Mouse (Mus musculus): Measurements from ENCODE around the gene Gm47985.

The Gm47985 gene

DNA sequence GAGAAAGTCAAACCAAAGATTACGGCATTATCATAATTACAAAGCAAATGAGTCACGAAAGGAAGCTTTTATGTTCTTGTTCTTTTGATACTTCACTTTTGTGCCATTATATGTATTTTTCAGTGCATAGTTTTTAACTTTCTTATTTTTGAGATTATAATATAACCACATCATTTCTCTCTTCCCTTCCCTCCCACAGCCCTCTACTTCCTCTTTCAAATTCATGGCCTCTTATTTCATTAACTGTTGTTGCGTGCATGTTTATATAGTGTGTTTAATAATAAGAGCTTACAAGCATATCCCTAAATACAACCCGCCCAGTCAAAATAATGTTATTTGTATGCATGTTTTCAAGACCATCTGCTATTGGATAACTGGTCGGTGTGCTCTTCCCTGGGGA, 36.7 kb downstream of the Gm47985 start:
- DNase-seq (ENCODE audit: low read depth, low spot score) = no peak

- no peak for DNase-seq (ENCODE audit: low read depth, low spot score)
Measured at GRCm38 (mm10) chr1:151220098-151220497, 37.8 kb downstream of the Gm47985 start.

DNA sequence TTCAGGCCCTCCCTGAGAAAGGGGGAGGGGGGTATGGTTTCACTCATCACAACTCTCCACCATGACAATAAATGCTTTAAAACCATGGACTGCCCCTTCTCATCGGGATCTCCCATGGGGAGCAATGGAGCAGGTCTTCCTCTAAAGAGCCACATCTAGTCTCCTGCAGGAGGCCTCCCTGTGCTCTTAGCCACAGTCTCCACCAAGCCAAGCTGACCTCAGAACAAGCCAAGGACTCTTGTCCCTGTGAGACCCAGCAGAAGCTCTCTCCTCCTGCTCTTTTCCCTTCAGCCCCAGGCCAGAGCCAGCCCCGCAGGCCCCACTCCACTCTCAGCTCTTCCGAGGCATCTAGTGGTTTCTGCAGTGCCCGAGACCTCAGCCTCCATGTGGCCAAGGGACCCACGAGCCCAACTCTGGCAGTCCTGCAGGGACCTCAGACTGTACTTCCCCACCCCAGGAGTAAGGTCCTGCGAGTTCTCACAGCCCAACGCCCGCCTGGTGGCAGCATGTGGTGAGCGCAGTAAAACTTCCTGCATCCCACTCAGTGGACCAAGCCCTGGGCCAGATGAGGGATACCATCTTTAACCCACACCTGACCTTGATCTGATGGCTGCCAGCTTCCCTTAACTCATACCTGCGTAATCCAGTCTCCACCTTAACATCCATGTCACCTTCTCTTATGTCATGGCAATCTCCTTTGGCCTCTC, 40.4 kb downstream of the Gm47985 start:
- no peak for DNase-seq (ENCODE audit: low read depth, low spot score)

- no peak for DNase-seq (ENCODE audit: low read depth, low spot score)
Measured at GRCm38 (mm10) chr1:151223377-151223776, 41.0 kb downstream of the Gm47985 start.

GRCm38 (mm10) chr1:151224536-151224935, 42.2 kb downstream of the Gm47985 start:
- DNase-seq (ENCODE audit: low read depth, low spot score) = no peak

- DNase-seq (ENCODE audit: low read depth, low spot score) = no peak
Measured at GRCm38 (mm10) chr1:151227506-151227905, 45.2 kb downstream of the Gm47985 start.

GRCm38 (mm10) chr1:151228320-151228989, 46.1 kb downstream of the Gm47985 start:
- no peak for DNase-seq (ENCODE audit: low read depth, low spot score)

DNA sequence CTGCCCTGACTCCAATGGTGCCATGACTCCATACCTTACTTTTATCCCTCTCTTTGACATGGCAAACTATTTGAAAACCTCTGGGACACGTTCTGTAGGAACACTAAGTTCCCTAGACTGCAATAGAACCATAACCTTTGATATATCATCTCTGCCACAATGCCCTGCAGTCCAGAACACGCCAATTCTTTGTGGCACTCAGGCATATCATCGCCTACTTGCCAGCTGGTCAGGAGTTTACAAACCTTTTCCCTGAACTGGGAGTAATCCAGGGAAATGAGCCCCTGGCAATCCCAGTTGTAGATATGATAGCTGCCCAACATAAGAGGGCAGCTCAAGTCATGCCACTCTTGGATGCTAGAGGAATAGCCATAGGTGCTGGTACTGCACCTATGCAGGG, 50.0 kb downstream of the Gm47985 start:
- DNase-seq (ENCODE audit: low read depth, low spot score) = no peak

DNA sequence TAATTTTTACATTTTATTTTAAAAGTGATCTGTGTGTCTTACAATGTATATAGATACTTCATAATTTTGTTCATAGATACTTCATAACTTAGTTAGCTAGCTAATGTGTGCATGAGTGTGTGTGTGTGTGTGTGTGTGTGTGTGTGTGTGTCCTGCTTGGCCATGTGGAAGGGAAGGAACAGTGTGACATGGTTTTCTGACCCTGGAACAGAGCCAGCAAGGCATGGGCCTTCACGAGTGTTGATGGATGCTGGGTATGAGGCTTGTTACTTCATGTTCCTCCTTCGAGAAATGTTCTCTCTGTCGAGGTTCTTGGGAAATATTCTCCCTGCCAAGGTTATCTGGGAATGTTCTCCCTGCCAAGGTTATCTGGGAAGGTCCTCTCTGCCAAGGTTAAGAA, 51.4 kb downstream of the Gm47985 start:
- DNase-seq (ENCODE audit: low read depth, low spot score) = no peak
